Mouse (Mus musculus) heart, postnatal 36 days (tissue): ENCODE results near the gene Gm10945. TPM values are rescaled to one million over a fixed set of nuclear protein-coding genes. Genes with fewer than 3 reads are reported as not detected.
A peak's percentile ranks its signal among the peaks of the same experiment; 100 is the strongest.

ENCODE experiments used
- DNase-seq, 2 experiments: peaks; one replicate each; pipeline ENCODE4 v3.0.0; 2021 to 2022
- intact Hi-C: fragments of 180-260 bp; cut with DNase I; formaldehyde crosslinking; loops from one replicate; pipeline ENCODE4 v1.15.1; 2025
- total RNA-seq, 2 experiments: library from RNA; stranded (reverse); gene quantifications; 2 replicates each; pipeline ENCODE4 v1.2.3; 2021

Gene Gm10945
- not detected for total RNA-seq

DNA sequence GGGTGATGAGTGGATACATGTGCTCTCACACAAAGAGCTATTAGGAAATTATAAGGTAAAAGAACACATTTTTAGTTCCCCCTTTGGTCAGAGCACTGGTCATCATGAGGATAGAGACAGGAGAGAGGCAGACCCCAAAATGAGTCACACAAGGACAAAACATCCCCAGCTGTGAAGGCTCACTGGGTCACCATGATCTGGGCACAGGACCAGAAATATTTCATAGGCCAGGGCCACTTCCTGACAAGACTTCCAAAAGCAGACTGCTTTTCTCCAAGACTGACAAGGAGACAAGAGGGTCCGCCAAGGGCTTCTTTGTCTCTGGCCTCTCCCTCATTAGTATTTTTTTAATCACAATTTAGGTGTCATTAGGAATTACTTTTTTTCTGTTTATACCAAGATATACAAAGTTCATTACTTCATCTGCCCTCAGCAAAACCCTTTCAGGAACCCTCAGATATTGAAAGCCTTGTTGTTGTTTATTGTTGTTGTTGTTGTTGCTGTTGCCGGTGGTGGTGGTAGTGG, at the start of gene Gm10945:
TSS of gene Gm10945 (minus strand) at position 475 of the 525 bp plus-strand sequence.
- intact Hi-C loops, result no loop called here
- peak; percentile 31 to 40 for DNase-seq

DNA sequence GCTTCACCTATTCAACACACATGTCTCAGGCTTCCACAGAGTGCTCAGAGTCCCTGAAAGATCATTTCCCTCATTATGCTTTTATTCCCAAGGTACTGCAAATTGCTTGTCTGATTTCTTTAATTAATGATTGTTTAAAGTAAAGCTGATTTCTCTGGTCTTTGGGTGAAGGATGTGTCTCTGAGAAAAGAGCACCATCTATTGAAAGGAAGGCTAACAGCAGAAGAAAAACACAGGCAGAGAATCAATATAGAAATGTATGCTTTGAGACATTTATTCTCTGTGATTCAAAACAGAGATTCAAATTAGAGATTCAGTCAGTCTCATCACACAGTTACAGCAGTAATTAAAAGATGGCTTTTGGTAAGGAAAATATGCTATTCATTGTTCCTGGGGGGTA, 28.7 kb upstream of the Gm10945 start:
- intact Hi-C loops, result no loop called here
- no peak for DNase-seq

DNA sequence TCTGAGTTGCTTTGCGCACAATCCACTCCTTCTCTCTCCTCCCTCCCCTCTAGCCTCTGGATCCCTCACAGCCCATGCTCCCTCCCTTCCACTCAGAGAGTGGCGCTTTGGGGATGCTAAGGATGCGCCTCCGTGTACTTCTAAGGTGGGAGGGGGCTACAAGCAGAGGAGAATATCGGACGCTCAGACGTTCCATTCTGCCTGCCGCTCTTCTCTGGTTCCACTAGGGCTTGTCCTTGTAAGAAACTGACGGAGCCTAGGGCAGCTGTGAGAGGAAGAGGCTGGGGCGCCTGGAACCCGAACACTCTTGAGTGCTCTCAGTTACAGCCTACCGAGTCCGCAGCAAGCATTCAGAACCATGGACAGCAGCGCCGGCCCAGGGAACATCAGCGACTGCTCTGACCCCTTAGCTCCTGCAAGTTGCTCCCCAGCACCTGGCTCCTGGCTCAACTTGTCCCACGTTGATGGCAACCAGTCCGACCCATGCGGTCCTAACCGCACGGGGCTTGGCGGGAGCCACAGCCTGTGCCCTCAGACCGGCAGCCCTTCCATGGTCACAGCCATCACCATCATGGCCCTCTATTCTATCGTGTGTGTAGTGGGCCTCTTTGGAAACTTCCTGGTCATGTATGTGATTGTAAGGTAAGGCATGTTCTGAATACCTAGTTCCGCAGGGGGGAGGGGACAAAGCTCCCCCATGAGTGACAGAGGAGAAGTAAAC, 27.1 kb upstream of the Gm10945 start:
- intact Hi-C loops, result no loop called here
- DNase-seq, result peak; percentile 9 to 32

DNA sequence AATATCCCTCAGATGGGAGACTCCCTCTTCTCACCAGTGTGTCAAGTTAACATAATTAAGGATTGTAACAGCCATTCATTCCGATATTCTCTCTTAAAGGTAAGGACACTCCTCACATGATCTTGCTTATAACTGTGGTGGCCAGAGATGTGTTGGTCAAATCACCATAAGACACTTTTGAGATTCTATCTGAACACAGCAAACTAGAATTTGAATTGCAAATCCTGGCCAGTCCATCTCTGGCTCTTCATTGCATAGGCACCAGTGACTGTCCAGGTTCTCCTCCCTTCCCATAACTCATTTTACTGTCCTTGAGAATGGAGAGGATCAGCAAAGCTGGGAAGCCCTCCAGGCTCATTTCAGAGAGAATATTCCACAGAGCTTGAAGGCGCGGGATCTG, 3.4 kb downstream of the Gm10945 start, which contains the start of gene Oprm1:
TSS of gene Oprm1 (plus strand) at position 301 of the 400 bp plus-strand sequence.
- intact Hi-C loops, result no loop called here
- no peak for DNase-seq

DNA sequence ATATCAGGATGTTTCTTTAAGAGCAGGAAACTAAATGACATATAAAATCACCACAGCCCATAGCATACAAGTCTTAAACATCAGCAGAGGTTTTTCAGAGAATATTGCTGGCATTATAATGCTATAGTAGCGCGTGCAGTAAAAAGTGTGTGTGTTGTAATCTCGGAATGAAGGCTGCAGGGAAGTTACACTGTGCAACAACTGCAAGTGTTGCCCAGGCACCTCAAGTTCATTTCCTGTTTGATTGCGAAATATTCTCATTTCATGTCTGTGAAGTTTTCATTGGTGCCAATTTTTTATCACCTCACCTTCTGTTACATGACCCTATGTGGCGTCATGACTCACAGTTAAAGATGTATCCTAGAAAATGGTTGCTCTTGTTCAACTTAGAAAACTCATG, 8.2 kb downstream of the Gm10945 start:
- DNase-seq, result no peak
- intact Hi-C loops, result no loop called here

DNA sequence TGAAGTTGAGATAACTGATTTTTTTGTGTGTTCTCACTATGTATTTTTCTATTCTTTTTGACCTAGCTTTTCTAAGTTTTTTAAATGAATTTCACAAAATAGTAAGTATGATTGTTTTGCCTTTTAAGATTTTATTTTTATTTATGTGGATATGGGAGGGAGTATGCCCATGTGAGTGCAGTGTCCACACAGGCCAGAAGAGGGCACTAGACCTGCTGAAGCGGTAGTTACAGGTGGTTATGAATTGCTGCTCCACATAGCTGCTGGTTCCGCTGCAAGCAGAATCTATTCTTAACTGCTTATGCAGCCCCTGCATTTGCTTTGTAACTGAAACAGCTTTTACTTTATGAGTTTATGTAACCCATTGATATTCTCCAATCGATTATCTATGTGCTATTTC, 33.1 kb downstream of the Gm10945 start:
- DNase-seq, result no peak
- intact Hi-C loops, result no loop called here

DNA sequence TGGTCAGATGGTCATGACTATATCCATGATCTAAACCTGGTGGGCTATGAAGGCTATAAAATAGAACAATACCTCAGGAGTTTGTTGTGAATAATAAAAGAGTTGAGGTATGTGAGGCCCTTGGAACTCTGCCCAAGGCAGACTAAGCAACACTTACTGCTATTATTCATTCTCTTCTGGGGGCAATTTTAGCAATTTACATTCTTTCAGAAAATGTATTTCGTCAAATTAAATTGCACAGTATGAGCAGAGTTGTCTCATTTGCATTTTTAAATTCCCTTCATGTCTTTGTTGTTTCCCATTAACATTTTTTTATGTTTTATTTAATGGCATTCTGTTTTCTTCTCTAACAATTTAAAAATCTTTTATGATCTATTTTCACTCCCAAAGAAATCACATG, 37.8 kb downstream of the Gm10945 start:
- intact Hi-C loops, result no loop called here
- DNase-seq, result no peak

DNA sequence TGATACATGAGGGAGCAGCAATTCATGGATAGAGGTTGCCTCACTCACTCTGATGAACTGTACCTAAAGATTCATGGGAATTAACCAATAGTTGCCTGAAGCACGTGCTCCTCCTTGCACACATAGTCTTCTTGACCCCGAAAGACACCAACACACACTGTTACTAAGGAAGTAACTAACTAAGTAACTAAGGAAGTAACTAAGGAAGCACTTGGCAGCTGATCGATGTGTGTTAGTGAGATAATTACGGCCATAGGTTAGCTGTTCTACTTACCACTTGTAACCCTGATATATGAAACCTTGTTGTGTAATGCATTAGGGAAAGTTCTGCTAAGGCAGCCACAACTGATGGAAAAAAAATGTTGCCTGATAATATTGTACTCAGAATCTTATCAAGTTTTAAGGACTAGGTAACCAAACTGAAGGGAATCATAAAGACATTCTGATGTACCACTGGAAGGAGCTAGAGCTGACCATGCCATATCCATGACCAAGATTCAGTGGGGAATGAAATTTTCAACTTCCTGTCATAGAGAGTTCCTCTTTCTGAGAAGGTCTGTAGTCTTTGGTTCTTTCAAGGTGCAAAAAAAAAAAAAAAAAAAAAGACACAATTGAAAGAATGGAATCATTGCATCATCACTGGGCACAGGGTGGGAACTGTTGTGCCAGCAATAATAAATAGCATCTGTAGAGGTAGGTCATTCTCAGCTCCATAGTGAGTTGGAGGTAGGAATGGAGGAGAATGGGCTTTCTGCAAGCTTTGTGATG, 44.2 kb downstream of the Gm10945 start:
- intact Hi-C loops, result no loop called here
- no peak for DNase-seq

DNA sequence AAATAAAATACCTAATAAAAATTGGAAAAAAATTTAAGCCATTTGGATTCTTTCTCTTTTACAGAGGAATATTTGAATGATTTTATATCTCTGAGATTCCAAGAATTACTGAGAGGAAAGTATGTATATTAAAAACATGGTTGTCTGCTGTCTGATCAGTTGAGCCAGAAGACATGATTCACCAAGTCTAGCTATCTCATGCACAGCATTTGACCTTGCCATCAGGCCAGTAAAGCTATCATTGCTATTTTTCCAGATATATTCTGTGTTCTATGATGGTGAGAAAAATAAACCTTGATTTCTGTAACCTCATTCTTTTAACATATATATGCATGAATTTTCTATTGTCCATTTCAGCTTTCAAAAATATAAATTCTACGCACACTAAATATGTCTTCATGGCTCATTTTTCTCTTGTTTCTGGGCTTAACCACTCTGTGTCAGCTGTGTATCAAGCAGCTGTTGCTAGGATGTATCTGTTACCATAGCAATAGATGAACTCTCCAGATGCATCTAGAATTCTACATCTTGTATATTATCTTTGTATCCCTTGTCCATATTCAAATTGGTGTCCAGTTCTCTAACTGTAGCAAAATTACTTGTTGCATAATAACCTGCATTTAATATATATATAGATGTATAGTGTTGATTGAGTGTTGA, 56.2 kb downstream of the Gm10945 start:
- no peak for DNase-seq
- intact Hi-C loops, result no loop called here

DNA sequence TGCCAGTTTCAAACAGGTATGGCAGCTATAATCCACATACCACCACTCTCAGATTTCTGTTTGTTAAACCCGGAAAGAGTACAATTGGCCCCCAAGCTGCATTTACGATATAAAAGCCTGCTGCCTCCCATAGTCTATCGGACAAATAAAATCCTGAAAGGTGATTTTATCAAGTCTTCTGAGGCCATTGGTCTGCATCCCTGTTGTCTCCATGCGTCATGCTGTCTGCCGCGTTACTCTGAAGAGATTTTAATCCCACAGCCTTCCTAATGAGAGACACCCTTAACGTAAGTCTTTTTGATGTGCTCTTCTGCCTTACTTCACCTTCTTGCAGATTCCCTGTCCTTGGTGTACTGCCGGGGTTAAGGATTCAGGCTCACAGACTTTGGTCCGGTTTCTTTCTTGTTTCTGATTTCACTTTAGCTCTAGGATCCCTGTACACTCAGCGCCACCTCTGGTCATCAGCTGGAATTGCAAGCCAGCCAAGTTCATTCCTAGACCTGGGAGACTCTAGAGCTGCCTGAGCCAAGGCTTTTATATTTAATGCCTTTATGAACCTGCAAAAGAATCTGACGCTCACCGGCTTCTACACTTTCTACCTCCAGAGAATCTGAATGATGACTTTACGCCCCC, 67.2 kb downstream of the Gm10945 start:
- DNase-seq, result peak; percentile 40 to 43
- intact Hi-C loops, result loop anchor here (2.0 to 5.0 kb wide), 2 partner anchors 658 to 847 kb away; no protein-coding TSS in a partner anchor

Other genes starting within 250 kb of the Gm10945 start
- not detected for gene Oprm1, start 3.3 kb downstream of the Gm10945 start, total RNA-seq